Mouse (Mus musculus) urinary bladder, postnatal 10 days (tissue): ENCODE results near the gene Cnst.

Experiments
- DNase-seq: peaks from one replicate; pipeline ENCODE4 v3.0.0; 2022; ENCODE audit warnings: low spot score

The Cnst gene

DNA sequence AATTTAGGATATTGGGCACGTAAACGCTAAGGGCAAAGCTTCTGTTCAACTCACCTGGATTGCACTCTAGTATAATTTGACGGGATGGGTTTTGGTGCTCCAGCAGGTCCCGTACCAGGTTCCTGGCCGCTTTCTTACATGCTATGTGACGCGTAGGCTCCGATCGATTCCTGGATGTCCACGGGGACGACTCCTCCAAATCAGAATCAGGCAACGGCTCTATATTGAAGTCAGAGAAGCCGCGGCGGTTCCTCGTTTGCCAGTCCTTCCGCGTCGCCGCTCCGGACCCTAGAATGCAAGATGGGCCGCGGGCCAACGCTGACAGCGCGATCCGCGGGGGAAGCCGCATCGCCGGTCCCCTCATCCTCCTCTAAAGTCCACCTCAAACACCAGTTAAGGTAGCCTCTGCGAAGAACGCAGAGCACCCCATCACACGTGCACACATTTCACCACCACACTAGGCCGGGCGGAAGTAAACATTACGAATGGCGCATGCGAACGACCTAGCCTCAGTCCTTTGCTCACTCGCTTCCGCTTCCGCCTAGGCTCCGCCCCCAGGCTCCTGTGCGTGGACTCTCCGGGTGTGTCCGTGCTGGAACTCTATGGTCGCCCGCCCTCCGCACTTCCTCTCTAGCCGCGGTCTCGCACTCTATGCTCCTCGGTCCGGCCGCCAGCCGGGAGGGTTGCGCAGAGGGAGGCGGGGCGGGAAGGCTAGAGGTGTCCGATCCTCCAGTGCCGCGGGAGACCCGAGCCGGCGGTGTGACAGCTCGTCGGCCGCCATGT lies at the start of gene Cnst, which contains the start of gene Tfb2m:
Gene Cnst (plus strand): TSS at position 603 of the 783 bp plus-strand sequence.
Gene Tfb2m (minus strand): TSS at position 500 of the 783 bp plus-strand sequence.
- DNase-seq: peak; percentile 92

DNA sequence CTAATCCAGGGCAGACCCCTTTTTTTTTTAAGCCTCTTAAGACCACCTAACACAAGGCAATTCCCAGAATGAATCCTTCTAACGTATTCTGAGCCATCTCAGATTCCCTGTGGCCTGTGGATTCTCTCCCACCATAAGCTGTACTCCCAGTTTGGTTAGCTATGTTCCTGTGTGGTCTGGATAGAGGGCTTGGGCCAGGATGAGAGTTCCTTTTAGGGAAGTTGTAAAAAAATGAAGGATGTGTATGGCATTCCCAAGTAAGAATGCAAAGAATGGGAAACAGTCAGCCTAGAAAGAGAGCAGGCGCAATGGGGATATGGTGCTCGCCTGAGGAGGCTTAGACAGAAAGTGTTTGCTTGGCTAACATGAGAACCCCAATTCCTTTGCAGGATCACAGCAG lies 46.9 kb upstream of the Cnst start:
- no peak for DNase-seq

DNA sequence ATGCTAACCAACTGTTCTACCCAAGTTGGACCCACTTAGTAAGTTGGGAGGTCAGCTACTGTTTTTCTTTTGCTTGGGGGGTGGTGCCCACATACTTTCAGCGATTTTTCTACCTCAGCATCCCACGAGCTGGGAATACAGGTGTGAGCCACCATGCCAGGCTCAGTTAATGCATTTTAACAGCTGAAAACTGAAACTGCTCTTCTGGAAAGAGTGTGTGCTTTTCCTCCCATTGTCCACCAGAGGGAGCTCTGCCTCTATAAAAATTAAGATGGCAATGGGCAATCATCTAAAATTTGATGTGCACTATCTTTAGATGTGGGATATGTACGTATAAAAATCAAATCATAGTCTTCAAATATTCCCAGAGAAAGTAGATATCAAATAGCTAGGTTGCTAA lies 43.6 kb upstream of the Cnst start:
- no peak for DNase-seq

DNA sequence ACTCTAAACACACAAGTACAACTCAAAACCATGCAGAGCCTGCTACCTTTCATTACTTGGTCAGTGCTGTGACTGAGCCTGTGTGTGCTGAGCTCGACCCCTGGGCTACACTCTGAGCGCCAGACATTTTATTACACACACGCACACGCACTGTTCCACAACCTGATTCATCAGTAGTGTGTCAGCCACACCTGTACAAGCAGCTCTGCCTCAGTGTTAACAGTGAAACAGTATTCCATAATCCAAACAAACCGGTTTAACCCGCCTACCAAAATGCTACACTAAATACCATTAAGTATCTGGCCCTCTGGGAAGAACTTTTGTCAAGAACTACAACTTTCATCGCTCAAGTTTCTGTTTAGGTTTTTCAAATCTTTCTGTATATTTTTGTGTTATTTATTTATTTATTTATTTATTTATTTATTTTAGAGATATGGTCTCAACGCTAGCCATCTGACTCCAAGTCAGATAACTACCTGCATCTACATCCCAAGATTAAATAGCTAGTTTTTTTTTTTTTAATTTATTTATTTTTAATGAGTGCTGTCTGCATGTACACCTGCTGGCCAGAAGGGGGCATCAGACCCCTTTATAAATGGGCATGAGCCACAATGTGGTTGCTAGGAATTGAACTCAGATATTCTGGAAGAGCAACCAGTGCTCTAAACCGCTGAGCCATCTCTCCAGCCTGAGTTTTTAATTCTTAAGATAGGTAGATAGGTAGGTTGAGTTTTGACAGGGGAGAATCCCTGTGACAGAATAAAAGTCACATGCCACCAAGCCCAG lies 39.4 kb upstream of the Cnst start:
- no peak for DNase-seq

DNA sequence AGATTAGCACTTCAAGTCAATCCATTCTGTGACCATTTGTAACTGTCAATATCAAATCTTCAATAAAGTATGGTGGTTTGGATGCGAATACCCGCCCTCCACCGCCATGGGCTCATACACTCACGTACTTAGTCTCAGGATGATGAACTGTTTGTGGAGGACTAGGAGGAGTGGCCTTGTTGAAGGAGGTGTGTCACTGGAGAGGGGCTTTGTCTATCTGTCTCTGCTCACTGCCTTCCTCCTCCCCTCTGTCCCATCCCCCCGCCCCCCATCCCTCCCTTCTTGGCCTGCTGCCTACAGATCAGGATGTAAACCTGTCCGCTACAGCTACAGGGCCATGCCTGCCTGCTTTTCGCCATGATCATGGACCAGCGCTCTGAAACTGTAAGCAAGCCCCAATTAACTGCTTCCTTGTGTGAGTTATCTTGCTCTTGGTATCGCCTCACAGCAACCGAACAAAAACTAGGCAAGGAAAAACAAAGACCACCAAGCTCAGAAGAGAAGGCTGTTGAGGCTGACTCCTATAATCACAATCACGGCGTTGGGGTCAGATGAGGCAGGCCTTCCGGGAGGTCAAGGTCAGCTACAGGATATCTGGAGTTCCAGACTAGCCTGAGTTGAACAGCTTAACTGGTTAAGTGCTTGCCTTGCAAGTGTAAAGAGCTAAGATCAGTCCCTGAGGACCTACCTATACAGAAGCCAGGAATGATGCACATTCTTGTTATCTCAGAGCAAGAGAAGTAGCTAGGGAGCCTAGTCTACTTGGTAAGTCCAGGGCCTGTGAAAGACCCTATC lies 35.4 kb upstream of the Cnst start:
- DNase-seq: no peak

DNA sequence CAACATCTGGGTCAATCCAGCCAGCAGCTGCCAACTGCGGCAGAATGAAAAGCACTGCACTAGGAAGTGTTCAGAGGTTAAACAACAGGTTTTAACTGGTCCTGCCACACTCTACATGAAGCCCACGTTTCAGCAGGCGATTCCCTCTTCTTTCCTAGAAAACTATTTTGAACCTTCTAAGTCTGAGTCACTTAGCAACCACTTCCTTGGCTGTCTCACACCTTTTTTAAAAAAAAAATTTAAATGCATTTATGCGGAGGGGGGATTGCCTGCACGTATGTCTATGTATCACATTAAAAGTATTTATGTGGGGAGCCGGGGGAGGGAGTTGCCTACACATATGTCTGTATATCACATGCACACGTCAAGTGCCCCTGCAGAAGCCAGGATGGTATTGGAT lies 34.3 kb upstream of the Cnst start:
- DNase-seq: no peak

DNA sequence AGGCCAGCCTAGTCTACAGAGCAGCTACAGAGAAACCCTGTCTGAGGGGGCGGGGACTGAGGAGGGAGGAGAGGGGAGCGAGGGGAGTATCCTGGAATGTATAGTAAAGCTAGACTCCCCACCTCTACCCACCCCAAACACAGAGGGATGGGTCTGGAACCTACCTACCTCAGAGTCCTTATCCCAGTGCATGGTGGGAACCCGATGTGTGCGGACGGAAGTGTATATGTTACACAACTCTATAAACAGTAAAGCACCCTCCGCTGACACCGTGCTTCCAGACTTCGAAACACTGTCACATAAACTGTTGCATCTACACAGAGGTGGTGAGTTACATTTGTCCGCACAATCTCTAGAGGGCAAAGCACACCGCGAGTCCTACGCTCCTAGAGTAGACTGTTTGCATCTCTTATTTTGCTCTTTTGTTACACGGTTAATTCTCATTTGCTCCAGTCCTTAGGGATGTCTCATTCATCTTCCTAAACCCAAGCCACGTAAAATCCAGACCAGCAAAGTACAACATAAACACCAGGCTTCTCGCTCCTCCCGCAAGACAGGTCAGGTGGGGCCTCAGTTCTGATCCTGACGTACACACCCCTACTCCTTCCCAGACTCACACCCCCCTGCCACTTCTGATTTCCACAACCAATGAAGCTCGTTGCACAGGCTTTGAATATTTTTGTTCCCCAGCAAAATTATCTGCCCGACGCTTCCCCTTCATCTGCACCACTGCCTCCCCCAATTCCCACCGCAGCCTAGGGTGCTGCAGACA lies 29.0 kb upstream of the Cnst start:
- no peak for DNase-seq

DNA sequence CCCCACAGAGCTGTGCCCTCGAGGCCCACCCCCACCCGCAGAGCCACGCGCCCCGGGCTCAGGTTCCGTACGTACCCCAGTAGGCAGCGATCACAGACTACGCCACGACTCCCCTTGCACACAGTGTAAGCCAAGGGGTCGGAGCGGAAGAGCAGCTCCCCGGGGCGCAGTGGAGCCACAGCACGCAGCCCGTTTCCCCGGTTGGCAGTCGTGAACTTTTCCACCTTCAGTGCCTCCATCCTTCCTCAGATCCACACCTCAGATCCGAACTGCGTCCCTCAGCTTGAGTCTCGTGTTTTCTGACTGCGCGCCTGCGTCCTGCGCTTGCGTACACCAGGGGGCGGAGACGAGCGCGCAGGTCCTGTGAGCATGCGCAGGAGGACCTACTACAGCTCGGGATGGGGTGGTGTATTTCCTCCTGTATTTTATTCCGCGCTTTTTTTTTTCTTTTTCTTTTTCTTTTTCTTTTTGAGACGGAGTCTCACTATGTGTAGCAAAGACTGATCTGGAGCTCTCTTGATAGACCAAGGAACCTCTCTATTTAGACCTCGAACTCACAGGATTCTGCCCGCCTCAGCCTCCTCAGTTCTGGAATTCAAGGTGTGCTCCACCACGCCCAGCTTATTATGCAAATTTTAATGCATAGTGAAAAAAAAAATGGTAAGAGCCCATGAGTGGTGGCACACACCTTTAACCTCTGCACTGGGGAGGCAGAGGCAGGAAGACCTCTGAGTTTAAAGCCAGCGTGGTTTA lies 28.3 kb upstream of the Cnst start, which contains the start of gene Smyd3:
Gene Smyd3 (minus strand): TSS at position 329 of the 753 bp plus-strand sequence.
- peak; percentile 42 for DNase-seq

DNA sequence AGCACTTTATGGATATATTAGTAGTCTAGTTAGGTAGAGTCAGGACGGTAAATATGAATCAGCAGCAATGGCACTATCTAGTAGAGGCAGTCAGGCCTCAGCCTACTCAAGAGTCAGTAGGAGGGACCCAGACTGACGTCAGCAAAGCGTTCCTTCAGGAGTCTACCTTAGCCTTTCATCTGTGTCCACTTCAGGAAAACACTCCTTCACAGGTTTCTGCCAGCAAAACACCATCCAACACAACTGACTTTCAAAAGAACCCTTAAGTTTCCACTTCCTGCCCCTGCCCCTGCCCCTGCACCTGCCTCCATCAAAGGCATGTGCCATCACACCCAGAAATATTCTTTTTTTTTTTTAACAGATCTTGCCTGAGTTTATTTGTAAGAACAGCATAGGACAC lies 26.3 kb upstream of the Cnst start:
- no peak for DNase-seq

DNA sequence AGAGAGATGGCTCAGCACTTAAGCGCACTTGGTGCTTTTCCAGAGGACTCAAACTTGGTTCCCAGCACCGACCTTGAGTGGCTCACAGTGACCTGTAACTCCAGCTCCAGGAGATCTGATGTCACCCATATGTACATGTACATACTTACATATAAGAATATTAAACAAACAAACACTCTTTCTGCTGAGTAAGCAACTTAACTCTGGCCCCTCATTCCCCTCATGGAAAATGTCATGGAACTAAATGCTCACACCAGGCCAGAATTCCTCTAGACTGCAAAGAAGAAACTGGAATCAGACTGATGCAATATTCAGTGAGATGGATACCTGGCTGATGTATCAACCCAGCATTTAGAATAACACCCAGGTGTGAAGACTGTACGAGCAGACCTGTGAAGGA lies 7.1 kb upstream of the Cnst start:
- DNase-seq: no peak

DNA sequence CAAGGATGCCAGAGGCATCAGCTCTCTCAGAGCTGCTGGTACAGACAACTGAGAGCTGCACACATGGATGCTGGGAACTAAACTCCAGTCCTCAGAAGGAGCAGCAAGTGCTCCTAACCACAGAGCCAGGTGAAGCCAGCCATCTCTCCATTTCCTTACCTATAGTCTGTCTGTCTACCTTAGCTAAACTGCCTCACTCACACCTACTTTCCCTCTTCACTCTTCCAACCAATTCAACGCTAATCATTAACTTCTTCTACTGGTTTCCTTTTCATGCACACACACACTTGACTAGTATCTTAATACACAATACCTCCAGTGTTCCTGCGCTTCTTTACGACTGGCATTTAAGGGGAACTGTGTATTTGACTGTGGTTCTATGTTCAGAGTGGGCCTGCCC lies 6.3 kb upstream of the Cnst start:
- DNase-seq: no peak

DNA sequence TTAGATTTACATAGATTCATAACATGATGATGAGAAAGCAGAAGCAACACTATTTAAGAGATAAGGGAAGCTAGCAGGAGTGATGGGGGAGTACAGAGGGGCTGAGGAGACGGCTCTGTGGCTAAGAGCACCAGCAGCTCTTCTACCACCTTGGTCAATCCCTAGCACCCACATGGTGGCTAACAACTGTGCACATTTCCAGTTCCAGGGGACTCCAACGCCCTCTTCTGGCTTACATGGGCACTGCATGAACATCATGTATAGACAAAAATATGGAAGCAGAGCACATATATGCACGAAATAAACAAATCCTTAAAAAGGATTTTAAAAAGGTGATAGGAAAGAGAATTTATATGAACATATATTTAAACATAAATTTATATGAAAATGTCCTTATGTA lies 4.7 kb upstream of the Cnst start:
- DNase-seq: no peak

DNA sequence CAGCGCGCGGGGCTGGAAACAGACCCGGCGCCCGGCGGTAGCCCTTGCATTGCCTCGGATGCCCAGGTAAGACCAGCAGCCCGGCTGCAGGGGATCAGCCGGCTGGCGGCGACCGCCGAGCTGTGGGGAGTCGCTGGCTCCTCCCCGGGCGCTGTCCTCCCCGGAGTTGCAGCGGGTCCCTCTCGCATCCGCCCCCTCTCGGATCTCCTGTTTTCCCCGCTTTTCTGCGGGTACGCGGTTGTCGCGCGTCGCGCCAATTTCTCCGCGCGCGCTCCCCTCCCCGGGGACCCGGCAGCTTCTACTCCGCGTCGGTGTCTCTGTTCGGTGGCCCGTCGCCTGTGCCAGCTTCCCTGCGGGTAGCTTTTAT lies 364 bp downstream of the Cnst start:
- DNase-seq: no peak

DNA sequence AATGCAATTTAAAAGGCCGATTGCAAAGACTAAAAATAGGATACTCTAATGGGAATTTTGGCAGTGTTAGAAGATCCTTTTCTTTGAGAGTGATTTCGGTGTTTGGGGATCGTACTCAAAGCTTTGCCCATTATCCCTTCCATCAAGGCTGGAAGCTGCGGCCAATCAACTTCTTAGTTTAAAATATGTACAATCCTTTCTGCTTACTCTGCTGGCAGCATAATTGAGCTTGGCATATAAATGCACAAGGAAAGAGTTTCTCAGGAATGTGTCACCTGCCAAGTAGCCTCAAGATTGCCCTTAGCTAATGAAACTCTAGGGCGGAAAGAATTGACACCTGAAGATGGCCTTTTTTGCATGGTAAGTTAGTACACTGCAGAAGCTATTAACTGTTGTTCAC lies 1.0 kb downstream of the Cnst start:
- no peak for DNase-seq

DNA sequence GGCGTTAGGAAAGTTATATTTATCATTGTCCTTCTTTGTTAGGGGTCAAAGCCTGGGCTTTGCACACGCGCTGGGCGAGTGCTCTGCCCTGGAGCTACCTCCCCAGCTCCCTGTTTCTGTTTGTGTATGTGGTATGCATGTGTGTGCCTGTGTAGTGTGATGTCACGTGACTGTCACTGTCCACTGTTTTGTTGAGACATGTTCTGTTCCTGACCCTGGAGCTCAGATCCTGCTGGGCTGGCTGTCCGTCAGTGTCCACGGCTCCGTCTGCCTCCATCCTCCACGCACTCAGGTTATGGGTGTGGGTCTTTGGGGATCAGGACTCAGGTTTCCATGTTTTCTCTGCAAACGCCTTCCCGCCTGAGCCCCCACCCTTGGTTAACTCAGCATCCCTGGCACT lies 2.0 kb downstream of the Cnst start:
- no peak for DNase-seq

DNA sequence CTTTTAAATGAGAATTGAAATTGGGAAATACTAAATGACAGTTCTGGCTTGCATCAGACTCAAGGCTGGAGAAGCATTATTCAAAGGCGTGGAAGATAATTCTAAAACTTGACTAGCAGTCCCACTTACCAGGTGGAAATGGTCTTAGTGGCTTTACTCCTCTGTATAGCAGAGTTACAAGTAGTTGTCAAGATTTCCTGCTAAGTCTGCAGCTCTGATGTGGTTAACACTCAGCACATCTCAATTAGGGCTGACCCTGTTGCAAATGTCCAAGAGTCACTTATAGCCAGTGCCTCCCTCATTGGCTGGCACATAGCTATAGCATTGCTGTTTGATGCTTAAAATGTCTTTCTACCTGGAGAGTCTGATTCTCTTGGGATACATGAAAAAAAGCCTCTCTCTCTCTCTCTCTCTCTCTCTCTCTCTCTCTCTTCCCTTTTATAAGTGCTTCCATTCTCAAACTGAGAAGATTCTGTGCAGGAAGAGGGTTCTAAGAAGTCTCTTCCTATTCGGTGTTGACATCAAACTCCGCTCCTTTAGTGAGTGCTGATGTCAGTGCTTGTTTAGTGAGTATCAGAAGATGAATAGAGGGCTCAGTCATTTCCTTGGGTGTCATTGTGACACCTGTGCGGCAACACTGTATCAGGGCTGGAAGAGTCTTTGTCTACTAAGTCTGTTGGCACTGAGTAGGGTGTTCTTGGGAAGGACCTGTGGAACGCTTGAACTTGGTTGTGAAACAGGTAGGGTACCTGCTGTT lies 3.0 kb downstream of the Cnst start:
- no peak for DNase-seq

DNA sequence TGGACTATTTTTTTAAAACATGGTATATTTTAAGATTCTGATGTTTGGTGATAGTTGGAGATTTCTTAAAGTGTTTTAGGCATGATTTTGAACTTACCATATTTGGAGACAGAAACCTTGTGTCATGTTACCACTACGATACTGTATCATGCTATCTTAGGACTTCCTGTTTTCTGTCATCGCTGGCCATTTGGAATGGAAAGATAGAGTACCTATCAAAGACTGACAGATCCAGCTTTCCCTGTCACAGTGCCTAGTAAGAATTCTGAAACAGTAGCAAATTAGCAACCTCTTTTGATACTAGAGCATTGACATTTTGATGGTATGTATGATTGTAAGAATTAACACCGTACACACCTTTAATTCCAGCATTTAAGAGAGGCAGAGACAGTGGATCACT lies 5.2 kb downstream of the Cnst start:
- DNase-seq: no peak

DNA sequence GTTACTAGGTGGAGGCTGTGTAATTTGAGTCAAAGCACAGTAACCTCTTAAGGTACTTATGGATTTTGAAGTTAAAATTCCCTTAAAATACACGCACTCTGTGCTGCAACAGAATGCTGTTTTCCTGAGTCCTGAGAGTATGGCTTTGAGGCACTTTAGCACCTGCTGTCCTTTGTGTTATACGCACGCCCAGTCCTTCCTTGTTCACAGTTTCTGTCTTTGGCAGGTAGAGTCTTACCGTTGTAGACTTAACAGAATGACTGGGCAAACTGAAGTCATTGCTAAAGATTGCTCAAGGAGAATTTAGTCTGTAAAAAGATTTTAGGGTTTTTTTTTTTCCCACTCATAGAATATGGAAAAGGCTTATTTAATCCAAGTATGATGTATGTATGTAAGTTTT lies 5.8 kb downstream of the Cnst start:
- no peak for DNase-seq

DNA sequence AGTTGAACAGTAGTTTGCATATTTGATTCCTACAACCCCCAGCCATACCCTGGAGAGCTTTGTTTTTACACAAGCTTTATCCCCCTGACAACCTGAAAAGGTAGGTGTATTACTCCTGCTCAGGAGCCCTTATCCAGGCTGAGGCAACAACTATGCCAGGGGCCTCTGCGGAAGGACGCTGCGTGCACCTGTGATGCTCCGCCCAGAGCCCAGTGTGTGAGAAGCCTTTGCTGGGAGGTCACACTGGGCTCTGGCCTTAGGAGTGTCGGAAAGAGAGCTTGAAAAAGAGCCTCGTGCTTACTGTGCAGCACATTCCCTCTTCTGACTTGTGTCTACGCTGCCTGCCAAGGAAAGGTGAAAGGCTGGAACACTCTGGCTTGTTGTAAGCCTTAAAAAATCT lies 6.6 kb downstream of the Cnst start:
- DNase-seq: no peak

DNA sequence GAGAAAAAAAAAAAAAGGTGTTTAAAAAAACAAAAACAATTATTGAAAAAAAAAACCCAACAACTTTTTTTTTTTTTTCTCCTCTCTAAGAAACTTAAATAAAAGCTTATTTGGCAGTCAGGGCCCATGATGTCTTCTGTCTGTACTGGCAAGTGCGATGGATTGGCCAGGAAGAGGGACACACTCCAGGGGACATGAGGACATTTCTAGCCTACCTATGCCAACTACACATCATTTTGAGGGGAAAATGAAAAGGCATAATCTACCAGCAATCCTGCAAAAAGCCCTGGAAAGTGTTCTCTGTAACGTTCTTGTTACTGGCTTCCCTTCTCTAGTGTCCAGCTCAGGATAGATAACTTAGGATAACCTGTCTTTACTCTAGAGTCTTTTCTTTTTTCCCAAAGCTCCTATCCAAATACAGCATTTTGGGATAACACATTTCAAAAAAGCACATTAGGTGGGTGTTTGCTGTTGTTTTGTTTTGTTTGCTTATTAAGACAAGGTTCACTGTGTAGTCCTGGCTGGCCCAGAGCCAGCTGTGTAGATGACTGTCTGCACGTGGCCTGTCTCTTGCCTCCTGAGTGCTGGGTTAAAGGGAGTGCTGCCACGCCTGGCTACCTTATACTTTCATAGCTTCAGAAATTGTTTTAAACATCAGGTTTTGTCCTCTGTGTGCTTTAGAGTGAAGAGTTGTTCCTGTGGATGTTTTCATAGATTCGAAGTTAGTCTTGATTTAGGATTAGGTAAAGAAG lies 7.2 kb downstream of the Cnst start:
- DNase-seq: no peak
